Mouse (Mus musculus): Measurements from ENCODE around the gene Lmx1b.

GRCm38 (mm10) chr2:33605487-33606256 lies 34.6 kb downstream of the Lmx1b start:
- TF ChIP-seq POLR2A (IDR thresholded peaks at IDR 0.05; ENCODE audit: borderline replicate concordance, low read depth, low read length) (no peak), CTCF (IDR thresholded peaks at IDR 0.05; ENCODE audit: low read depth, low read length) (no peak)

Measured in bone marrow macrophage, adult 2 months (primary cell).